Mouse (Mus musculus) small intestine, adult 2 months (tissue): ENCODE measurements around the gene Lcn9. TPM values are rescaled to one million over a fixed set of nuclear protein-coding genes. Genes with fewer than 3 reads are reported as not detected.

Source experiments
- H3K27ac ChIP-seq: fragments of 200-500 bp; 2 replicates; pipeline ENCODE4 v1.5.1; 2012; ENCODE audit warnings: low read depth, low read length, control low read depth, inconsistent platforms; ENCODE audit not compliant: insufficient read depth
- H3K27me3 ChIP-seq: fragments of 200-500 bp; 2 replicates; pipeline ENCODE4 v1.6.1; 2012; ENCODE audit warnings: mild to moderate bottlenecking, moderate library complexity, low read length, inconsistent platforms; ENCODE audit not compliant: control insufficient read depth, insufficient read depth
- H3K36me3 ChIP-seq: fragments of 200-500 bp; 2 replicates; pipeline ENCODE4 v1.6.1; 2012; ENCODE audit warnings: mild to moderate bottlenecking, low read length, control low read depth, inconsistent platforms; ENCODE audit not compliant: control insufficient read depth, insufficient read depth
- H3K4me1 ChIP-seq: fragments of 200-500 bp; 2 replicates; pipeline ENCODE4 v1.6.1; 2012; ENCODE audit warnings: low read length, inconsistent platforms, mixed read lengths; ENCODE audit not compliant: control insufficient read depth, insufficient read depth, insufficient read length
- H3K4me3 ChIP-seq: fragments of 200-500 bp; 2 replicates; pipeline ENCODE4 v1.5.1; 2012; ENCODE audit warnings: low read depth, mild to moderate bottlenecking, control low read depth, inconsistent platforms, low read length, moderate library complexity
- CTCF ChIP-seq: fragments of 200-500 bp; IDR thresholded peaks from 2 replicates; pipeline ENCODE4 v1.5.1; 2012; ENCODE audit warnings: low read depth, mild to moderate bottlenecking, control low read depth, inconsistent platforms, low read length, moderate library complexity, mixed read lengths; ENCODE audit not compliant: insufficient replicate concordance, insufficient read length; ENCODE audit errors: extremely low read depth
- POLR2A ChIP-seq: fragments of 200-500 bp; IDR thresholded peaks from 2 replicates; pipeline ENCODE4 v1.6.1; 2012; ENCODE audit warnings: low read depth, mild to moderate bottlenecking, control low read depth, inconsistent platforms, low read length, moderate library complexity
- WGBS: fragments of 180-500 bp; shearing (Covaris S2); methylation state at CpG from one replicate; pipeline ENCODE4 v1.1.7; 2018; 5-methylcytosine and 5-hydroxymethylcytosine counted together
- polyA plus RNA-seq: library from polyadenylated mRNA; depleted of rRNA; stranded (reverse); fragments of >200 nt; gene quantifications from 2 replicates; pipeline ENCODE4 v1.2.3, GENCODE M21; 2012

Gene Lcn9
- polyA plus RNA-seq, 1 experiment = not detected

- Histone ChIP-seq H3K4me1 (no peaks in the 10 kb centered on the region), H3K27ac (no peak overlapping the region), H3K27me3 (no peaks in the 10 kb centered on the region), H3K4me3 (no peak overlapping the region), H3K36me3 (no peaks in the 10 kb centered on the region)
- TF ChIP-seq POLR2A (no peak), CTCF (no peak)
- 91% methylated on average over 3 of the region's 3 CpGs for WGBS
Observed at GRCm38 (mm10) chr2:25824751-25825150, 1.8 kb downstream of the Lcn9 start.

- 67% methylated on average over 8 of the region's 8 CpGs for WGBS
Observed at GRCm38 (mm10) chr2:25828344-25828947, 5.5 kb downstream of the Lcn9 start.

GRCm38 (mm10) chr2:25830786-25831185, 7.8 kb downstream of the Lcn9 start:
- H3K4me3 ChIP-seq = no peak overlapping the region
- H3K27ac ChIP-seq = no peak overlapping the region
- H3K27me3 ChIP-seq = no peaks in the 10 kb centered on the region
- no peak for TF ChIP-seq POLR2A
- no peak for TF ChIP-seq CTCF
- H3K4me1 ChIP-seq = no peaks in the 10 kb centered on the region
- WGBS = 52% methylated on average over 3 of the region's 3 CpGs
- no peaks in the 10 kb centered on the region for H3K36me3 ChIP-seq

More at GRCm38 (mm10) chr2:25828344-25828947, 5.5 kb downstream of the Lcn9 start:
- Histone ChIP-seq H3K4me3 (no peak overlapping the region), H3K4me1 (no peaks in the 10 kb centered on the region), H3K36me3 (no peaks in the 10 kb centered on the region), H3K27ac (no peak overlapping the region), H3K27me3 (no peaks in the 10 kb centered on the region)
- TF ChIP-seq POLR2A (no peak), CTCF (no peak)

GRCm38 (mm10) chr2:25836291-25836690, 13.3 kb downstream of the Lcn9 start:
- H3K4me3 ChIP-seq = no peak overlapping the region
- H3K27me3 ChIP-seq = no peaks in the 10 kb centered on the region
- no peaks in the 10 kb centered on the region for H3K36me3 ChIP-seq
- WGBS = 21% methylated on average over 5 of the region's 5 CpGs
- TF ChIP-seq CTCF = peak; percentile 88; the same call in 1 of the 2 replicates
- TF ChIP-seq POLR2A = no peak
- no peaks in the 10 kb centered on the region for H3K4me1 ChIP-seq
- no peak overlapping the region for H3K27ac ChIP-seq

- 48% methylated on average over 4 of the region's 4 CpGs for WGBS
- no peak for TF ChIP-seq CTCF
- no peak for TF ChIP-seq POLR2A
- no peaks in the 10 kb centered on the region for H3K36me3 ChIP-seq
- H3K27ac ChIP-seq = no peak overlapping the region
- H3K4me3 ChIP-seq = no peak overlapping the region
- no peaks in the 10 kb centered on the region for H3K27me3 ChIP-seq
- no peaks in the 10 kb centered on the region for H3K4me1 ChIP-seq
Observed at GRCm38 (mm10) chr2:25842161-25842560, 19.2 kb downstream of the Lcn9 start.

GRCm38 (mm10) chr2:25842758-25843157, 19.8 kb downstream of the Lcn9 start:
- Histone ChIP-seq H3K27me3 (no peaks in the 10 kb centered on the region), H3K4me1 (no peaks in the 10 kb centered on the region), H3K36me3 (no peaks in the 10 kb centered on the region), H3K27ac (no peak overlapping the region), H3K4me3 (no peak overlapping the region)
- TF ChIP-seq CTCF (no peak), POLR2A (no peak)
- WGBS = 69% methylated on average over 1 of the region's 1 CpGs

- 82% methylated on average over 3 of the region's 3 CpGs for WGBS
- TF ChIP-seq POLR2A = no peak
- TF ChIP-seq CTCF = no peak
Observed at GRCm38 (mm10) chr2:25844097-25844496, 21.1 kb downstream of the Lcn9 start.

GRCm38 (mm10) chr2:25846516-25846915, 23.6 kb downstream of the Lcn9 start:
- H3K4me1 ChIP-seq = no peaks in the 10 kb centered on the region
- no peaks in the 10 kb centered on the region for H3K27me3 ChIP-seq
- TF ChIP-seq CTCF (no peak), POLR2A (no peak)
- WGBS = 54% methylated on average over 8 of the region's 8 CpGs
- H3K36me3 ChIP-seq = no peaks in the 10 kb centered on the region
- no peak overlapping the region for H3K27ac ChIP-seq
- no peak overlapping the region for H3K4me3 ChIP-seq

More at GRCm38 (mm10) chr2:25844097-25844496, 21.1 kb downstream of the Lcn9 start:
- H3K36me3 ChIP-seq = no peaks in the 10 kb centered on the region
- no peaks in the 10 kb centered on the region for H3K27me3 ChIP-seq
- H3K4me1 ChIP-seq = no peaks in the 10 kb centered on the region
- no peak overlapping the region for H3K4me3 ChIP-seq
- H3K27ac ChIP-seq = no peak overlapping the region
